Mouse (Mus musculus) E14TG2a.4 (cell line): ENCODE data around the gene Ppm1m.

Experiments
- CTCF ChIP-seq: conservative IDR thresholded peaks from 2 replicates; pipeline ENCODE4 v1.5.1; 2014; ENCODE audit warnings: low read length
- POU5F1 ChIP-seq: IDR thresholded peaks from 2 replicates; pipeline ENCODE4 v1.6.1; 2014; ENCODE audit warnings: low read length, borderline replicate concordance

DNA sequence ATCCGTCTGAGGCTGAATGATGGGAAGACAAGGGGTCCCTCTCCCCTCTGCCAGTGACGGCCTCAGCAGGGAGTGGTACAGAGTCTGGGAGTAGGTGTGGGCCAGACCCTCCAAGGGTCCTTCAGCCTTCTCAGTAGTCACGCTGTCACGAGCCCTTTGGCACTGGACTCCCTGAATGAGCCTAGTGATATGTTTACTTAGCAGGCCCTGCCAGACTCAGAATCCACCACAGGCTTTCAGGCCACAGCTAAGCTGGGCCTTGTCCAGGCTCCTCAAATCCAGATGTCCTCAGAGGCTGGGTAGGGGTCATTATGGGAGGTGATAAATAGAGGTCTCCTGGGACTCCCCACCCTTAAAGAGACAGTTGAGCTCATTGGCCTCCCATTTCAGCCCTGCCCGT lies 8.6 kb upstream of the Ppm1m start:
- TF ChIP-seq CTCF (no peak), POU5F1 (no peak)
